Mouse (Mus musculus) hindbrain, embryonic 12.5 days (tissue): ENCODE results near the gene Shtn1. TPM values are rescaled to one million over a fixed set of nuclear protein-coding genes. Genes with fewer than 3 reads are reported as not detected.

ENCODE experiments used
- ATAC-seq: fragments of 200-750 bp; cut with Nextera tagmentation; 2 replicates; pipeline ENCODE4 v1.8.0; 2017; ENCODE audit warnings: moderate TSS enrichment; ENCODE audit not compliant: low FRiP score
- H3K27ac ChIP-seq: fragments of 300-500 bp; sonication (generic); 2 replicates; pipeline ENCODE4 v1.5.1; 2016; ENCODE audit warnings: mild to moderate bottlenecking
- H3K27me3 ChIP-seq: fragments of 300-500 bp; sonication (generic); 2 replicates; pipeline ENCODE4 v1.6.1; 2016; ENCODE audit warnings: mild to moderate bottlenecking
- H3K36me3 ChIP-seq: fragments of 300-500 bp; sonication (generic); 2 replicates; pipeline ENCODE4 v1.6.1; 2016; ENCODE audit warnings: mild to moderate bottlenecking
- H3K4me1 ChIP-seq: fragments of 300-500 bp; sonication (generic); 2 replicates; pipeline ENCODE4 v1.6.1; 2016
- H3K4me2 ChIP-seq: fragments of 300-500 bp; sonication (generic); replicated peaks from 2 replicates; pipeline ENCODE4 v1.6.1; 2016; ENCODE audit warnings: mild to moderate bottlenecking
- H3K4me3 ChIP-seq: fragments of 300-500 bp; sonication (generic); 2 replicates; pipeline ENCODE4 v1.5.1; 2016; ENCODE audit warnings: mild to moderate bottlenecking
- H3K9ac ChIP-seq: fragments of 300-500 bp; sonication (generic); 2 replicates; pipeline ENCODE4 v1.6.1; 2016; ENCODE audit warnings: mild to moderate bottlenecking, moderate library complexity
- H3K9me3 ChIP-seq: fragments of 300-500 bp; sonication (generic); replicated peaks from 2 replicates; pipeline ENCODE4 v1.6.1; 2016; ENCODE audit warnings: mild to moderate bottlenecking
- WGBS: fragments of 180-500 bp; shearing (Covaris S2); methylation state at CpG from one replicate; pipeline ENCODE4 v1.1.7; 2016; 5-methylcytosine and 5-hydroxymethylcytosine counted together
- polyA plus RNA-seq: library from polyadenylated mRNA; unstranded; fragments of >200 nt; fragmentation: Nextera tagmentation; extraction: Ambion mirVana; gene quantifications from 2 replicates; pipeline ENCODE4 v1.2.1, GENCODE M21; 2016

The Shtn1 gene
- polyA plus RNA-seq, 1 experiment from 2014 or later, result 8.9 TPM

GRCm38 (mm10) chr19:58945959-58946358 lies 129.9 kb downstream of the Shtn1 start:
- Histone ChIP-seq H3K27ac (no peak overlapping the region), H3K4me3 (no peak overlapping the region), H3K27me3 (peaks cover 35% of the 10 kb centered on the region), H3K9ac (no peak overlapping the region), H3K9me3 (no peaks in the 10 kb centered on the region), H3K36me3 (no peaks in the 10 kb centered on the region), H3K4me1 (peaks cover 12% of the 10 kb centered on the region), H3K4me2 (no peak overlapping the region)
- 86% methylated on average over 7 of the region's 7 CpGs for WGBS
- no peak for ATAC-seq

- Histone ChIP-seq H3K9me3 (no peaks in the 10 kb centered on the region), H3K27me3 (peaks cover 27% of the 10 kb centered on the region), H3K36me3 (no peaks in the 10 kb centered on the region), H3K9ac (peak within 1 kb of the TSS; percentile 83), H3K4me3 (peak within 1 kb of the TSS; percentile 68), H3K27ac (peak within 1 kb of the TSS; percentile 66), H3K4me2 (peak within 1 kb of the TSS; percentile 88), H3K4me1 (peaks cover 12% of the 10 kb centered on the region)
- under 1% methylated on average over 64 of the region's 65 CpGs for WGBS
- ATAC-seq, result peak; percentile 97
These were observed 132.8 kb downstream of the Shtn1 start, which contains the start of the genes Eno4 and Hspa12a for GRCm38 (mm10) chr19:58942841-58943828. TSS of gene Eno4 (plus strand) at chr19:58943425. TSS of gene Hspa12a (minus strand) at chr19:58943654.

GRCm38 (mm10) chr19:58933062-58933461 lies 142.8 kb downstream of the Shtn1 start:
- Histone ChIP-seq H3K36me3 (no peaks in the 10 kb centered on the region), H3K9ac (no peak overlapping the region), H3K27ac (no peak overlapping the region), H3K9me3 (no peaks in the 10 kb centered on the region), H3K4me1 (peaks cover 21% of the 10 kb centered on the region), H3K4me3 (no peak overlapping the region), H3K4me2 (no peak overlapping the region), H3K27me3 (peaks cover 83% of the 10 kb centered on the region)
- 7% methylated on average over 4 of the region's 4 CpGs for WGBS
- no peak for ATAC-seq

GRCm38 (mm10) chr19:58931081-58931800 lies 144.7 kb downstream of the Shtn1 start:
- no peaks in the 10 kb centered on the region for H3K36me3 ChIP-seq
- no peaks in the 10 kb centered on the region for H3K9me3 ChIP-seq
- peaks cover 16% of the 10 kb centered on the region for H3K4me1 ChIP-seq
- no peak overlapping the region for H3K4me3 ChIP-seq
- peaks cover 88% of the 10 kb centered on the region for H3K27me3 ChIP-seq
- peak overlapping the region; percentile 13; the same call in 1 of the 2 replicates for H3K9ac ChIP-seq
- H3K27ac ChIP-seq, result no peak overlapping the region
- WGBS, result 11% methylated on average over 16 of the region's 16 CpGs
- H3K4me2 ChIP-seq, result peak overlapping the region; percentile 1; the same call in 1 of the 2 replicates
- ATAC-seq, result no peak

Other genes with a start within 250 kb of the Shtn1 start
- 1.3 and 1.6 TPM in 2 replicates for gene Eno4, start 132.7 kb downstream of the Shtn1 start, polyA plus RNA-seq
- 42.9 and 44.2 TPM in 2 replicates for gene Hspa12a, start 132.4 kb downstream of the Shtn1 start, polyA plus RNA-seq
- not detected in 2 replicates for gene Vax1, start 94.0 kb upstream of the Shtn1 start, polyA plus RNA-seq
- not detected in 2 replicates for gene Kcnk18, start 143.1 kb upstream of the Shtn1 start, polyA plus RNA-seq
- gene Slc18a2, start 184.8 kb upstream of the Shtn1 start, polyA plus RNA-seq, result 17.5 and 17.9 TPM in 2 replicates
- gene Rps12-ps3, start 246.2 kb upstream of the Shtn1 start, polyA plus RNA-seq, result 7.2 TPM in 1 of 2 replicates, not detected in the other